Mouse (Mus musculus): ENCODE results near the gene Aldh16a1. TPM values are rescaled to one million over a fixed set of nuclear protein-coding genes. Genes with fewer than 3 reads are reported as not detected.

Gene Aldh16a1
- polyA plus RNA-seq, 1 experiment from 2014 or later = 56.8 TPM

- H3K27ac ChIP-seq = no peak overlapping the region
- ATAC-seq (ENCODE audit: borderline replicate concordance, extremely low read depth, low FRiP score, low TSS enrichment) = no peak
- 6% methylated on average over 8 of the region's 8 CpGs for WGBS
- H3K27me3 ChIP-seq = peaks cover 57% of the 10 kb centered on the region
- H3K4me3 ChIP-seq = no peak overlapping the region
- H3K4me1 ChIP-seq = peaks cover 3% of the 10 kb centered on the region; the same call in 1 of the 2 replicates
- no peak overlapping the region for H3K4me2 ChIP-seq
- no peaks in the 10 kb centered on the region for H3K9me3 ChIP-seq
- no peak overlapping the region for H3K9ac ChIP-seq
- no peaks in the 10 kb centered on the region for H3K36me3 ChIP-seq
Measured at GRCm38 (mm10) chr7:45191803-45192363, 37.5 kb upstream of the Aldh16a1 start.

GRCm38 (mm10) chr7:45191161-45191560, 36.8 kb upstream of the Aldh16a1 start:
- no peaks in the 10 kb centered on the region for H3K36me3 ChIP-seq
- H3K9ac ChIP-seq = no peak overlapping the region
- H3K9me3 ChIP-seq = no peaks in the 10 kb centered on the region
- WGBS = 52% methylated on average over 2 of the region's 2 CpGs
- no peak overlapping the region for H3K4me2 ChIP-seq
- ATAC-seq (ENCODE audit: borderline replicate concordance, extremely low read depth, low FRiP score, low TSS enrichment) = no peak
- peaks cover 63% of the 10 kb centered on the region for H3K27me3 ChIP-seq
- no peak overlapping the region for H3K27ac ChIP-seq
- peaks cover 3% of the 10 kb centered on the region; the same call in 1 of the 2 replicates for H3K4me1 ChIP-seq
- no peak overlapping the region for H3K4me3 ChIP-seq

- H3K4me2 ChIP-seq = no peak overlapping the region
- WGBS = 87% methylated on average over 6 of the region's 6 CpGs
- H3K9me3 ChIP-seq = no peaks in the 10 kb centered on the region
- no peak for ATAC-seq (ENCODE audit: borderline replicate concordance, extremely low read depth, low FRiP score, low TSS enrichment)
- no peak overlapping the region for H3K27ac ChIP-seq
- H3K27me3 ChIP-seq = peaks cover 65% of the 10 kb centered on the region
- peaks cover 3% of the 10 kb centered on the region; the same call in 1 of the 2 replicates for H3K4me1 ChIP-seq
- H3K36me3 ChIP-seq = no peaks in the 10 kb centered on the region
- H3K4me3 ChIP-seq = no peak overlapping the region
- H3K9ac ChIP-seq = no peak overlapping the region
Measured at GRCm38 (mm10) chr7:45190186-45190585, 35.8 kb upstream of the Aldh16a1 start.

- Histone ChIP-seq H3K27ac (no peak overlapping the region), H3K9ac (no peak overlapping the region), H3K36me3 (no peaks in the 10 kb centered on the region), H3K4me1 (peaks cover 3% of the 10 kb centered on the region; the same call in 1 of the 2 replicates), H3K4me3 (no peak overlapping the region), H3K27me3 (peaks cover 71% of the 10 kb centered on the region), H3K4me2 (no peak overlapping the region), H3K9me3 (no peaks in the 10 kb centered on the region)
- WGBS = 37% methylated on average over 16 of the region's 16 CpGs
- no peak for ATAC-seq (ENCODE audit: borderline replicate concordance, extremely low read depth, low FRiP score, low TSS enrichment)
Measured at GRCm38 (mm10) chr7:45189600-45189999, 35.2 kb upstream of the Aldh16a1 start.

GRCm38 (mm10) chr7:45185921-45186320, 31.5 kb upstream of the Aldh16a1 start:
- H3K36me3 ChIP-seq = no peaks in the 10 kb centered on the region
- no peak overlapping the region for H3K27ac ChIP-seq
- 66% methylated on average over 7 of the region's 7 CpGs for WGBS

GRCm38 (mm10) chr7:45183672-45184071, 29.3 kb upstream of the Aldh16a1 start:
- no peak overlapping the region for H3K9ac ChIP-seq

More at GRCm38 (mm10) chr7:45185921-45186320, 31.5 kb upstream of the Aldh16a1 start:
- peaks cover 97% of the 10 kb centered on the region for H3K27me3 ChIP-seq
- H3K4me1 ChIP-seq = peaks cover 9% of the 10 kb centered on the region
- H3K4me2 ChIP-seq = no peak overlapping the region
- H3K4me3 ChIP-seq = no peak overlapping the region
- no peaks in the 10 kb centered on the region for H3K9me3 ChIP-seq
- no peak for ATAC-seq (ENCODE audit: borderline replicate concordance, extremely low read depth, low FRiP score, low TSS enrichment)
- no peak overlapping the region for H3K9ac ChIP-seq

GRCm38 (mm10) chr7:45182606-45183005, 28.2 kb upstream of the Aldh16a1 start:
- Histone ChIP-seq H3K9ac (0 out of 2 replicates have a peak overlapping the region, but pooled peaks have one; percentile 8), H3K27me3 (peaks cover 98% of the 10 kb centered on the region), H3K36me3 (no peaks in the 10 kb centered on the region), H3K4me1 (peaks cover 9% of the 10 kb centered on the region), H3K4me3 (peak overlapping the region; percentile 31), H3K4me2 (peak overlapping the region; percentile 59), H3K9me3 (no peaks in the 10 kb centered on the region), H3K27ac (no peak overlapping the region)
- ATAC-seq (ENCODE audit: borderline replicate concordance, extremely low read depth, low FRiP score, low TSS enrichment) = no peak
- WGBS = 9% methylated on average over 11 of the region's 11 CpGs

More at GRCm38 (mm10) chr7:45183672-45184071, 29.3 kb upstream of the Aldh16a1 start:
- 65% methylated on average over 7 of the region's 7 CpGs for WGBS
- Histone ChIP-seq H3K27ac (no peak overlapping the region), H3K4me1 (peaks cover 9% of the 10 kb centered on the region), H3K27me3 (peaks cover 97% of the 10 kb centered on the region), H3K4me2 (no peak overlapping the region), H3K4me3 (no peak overlapping the region), H3K9me3 (no peaks in the 10 kb centered on the region), H3K36me3 (no peaks in the 10 kb centered on the region)
- no peak for ATAC-seq (ENCODE audit: borderline replicate concordance, extremely low read depth, low FRiP score, low TSS enrichment)

- peak overlapping the region; percentile 31 for H3K4me3 ChIP-seq
- H3K4me2 ChIP-seq = peak overlapping the region; percentile 59
- H3K27me3 ChIP-seq = peaks cover 99% of the 10 kb centered on the region
- H3K9ac ChIP-seq = 0 out of 2 replicates have a peak overlapping the region, but pooled peaks have one; percentile 8
- H3K36me3 ChIP-seq = no peaks in the 10 kb centered on the region
- peak; percentile 87 for ATAC-seq (ENCODE audit: borderline replicate concordance, extremely low read depth, low FRiP score, low TSS enrichment)
- H3K27ac ChIP-seq = no peak overlapping the region
- under 1% methylated on average over 34 of the region's 34 CpGs for WGBS
- peaks cover 9% of the 10 kb centered on the region for H3K4me1 ChIP-seq
- no peaks in the 10 kb centered on the region for H3K9me3 ChIP-seq
Measured at GRCm38 (mm10) chr7:45182199-45182601, 27.8 kb upstream of the Aldh16a1 start.

GRCm38 (mm10) chr7:45181540-45181939, 27.2 kb upstream of the Aldh16a1 start:
- Histone ChIP-seq H3K9me3 (no peaks in the 10 kb centered on the region), H3K4me1 (peaks cover 9% of the 10 kb centered on the region), H3K9ac (no peak overlapping the region), H3K27me3 (peaks cover 99% of the 10 kb centered on the region), H3K36me3 (no peaks in the 10 kb centered on the region), H3K4me2 (no peak overlapping the region), H3K4me3 (no peak overlapping the region; the same call in 1 of the 2 replicates), H3K27ac (no peak overlapping the region)
- ATAC-seq (ENCODE audit: borderline replicate concordance, extremely low read depth, low FRiP score, low TSS enrichment) = no peak; the same call in 1 of the 2 replicates
- WGBS = 6% methylated on average over 35 of the region's 35 CpGs

GRCm38 (mm10) chr7:45180896-45181477, 26.6 kb upstream of the Aldh16a1 start, which contains the start of gene Pth2:
Pth2 (plus strand) TSS chr7:45180995.
- H3K4me1 ChIP-seq = peaks cover 13% of the 10 kb centered on the region

GRCm38 (mm10) chr7:45179469-45179868, 25.1 kb upstream of the Aldh16a1 start, which contains the start of gene Gfy:
Gfy (minus strand) TSS chr7:45179569.
- H3K4me3 ChIP-seq = no peak within 1 kb of the TSS
- 22% methylated on average over 7 of the region's 7 CpGs for WGBS
- no peak within 1 kb of the TSS for H3K4me2 ChIP-seq
- no peaks in the 10 kb centered on the region for H3K36me3 ChIP-seq
- H3K9me3 ChIP-seq = no peaks in the 10 kb centered on the region
- no peak within 1 kb of the TSS for H3K9ac ChIP-seq
- H3K27ac ChIP-seq = no peak within 1 kb of the TSS
- peaks cover 18% of the 10 kb centered on the region for H3K4me1 ChIP-seq
- peaks cover 100% of the 10 kb centered on the region for H3K27me3 ChIP-seq
- no peak for ATAC-seq (ENCODE audit: borderline replicate concordance, extremely low read depth, low FRiP score, low TSS enrichment)

More at GRCm38 (mm10) chr7:45180896-45181477, 26.6 kb upstream of the Aldh16a1 start, which contains the start of gene Pth2:
- Histone ChIP-seq H3K36me3 (no peaks in the 10 kb centered on the region), H3K9ac (no peak within 1 kb of the TSS), H3K9me3 (no peaks in the 10 kb centered on the region), H3K4me3 (no peak within 1 kb of the TSS; the same call in 1 of the 2 replicates), H3K4me2 (peak within 1 kb of the TSS; percentile 59; the same call in 1 of the 2 replicates), H3K27ac (no peak within 1 kb of the TSS), H3K27me3 (peaks cover 100% of the 10 kb centered on the region)
- 19% methylated on average over 20 of the region's 20 CpGs for WGBS
- ATAC-seq (ENCODE audit: borderline replicate concordance, extremely low read depth, low FRiP score, low TSS enrichment) = no peak

- no peak overlapping the region for H3K4me3 ChIP-seq
- no peak for ATAC-seq (ENCODE audit: borderline replicate concordance, extremely low read depth, low FRiP score, low TSS enrichment)
- H3K27me3 ChIP-seq = peaks cover 98% of the 10 kb centered on the region
- H3K9me3 ChIP-seq = no peaks in the 10 kb centered on the region
- H3K4me1 ChIP-seq = peaks cover 18% of the 10 kb centered on the region
- H3K36me3 ChIP-seq = no peaks in the 10 kb centered on the region
- no peak overlapping the region for H3K4me2 ChIP-seq
- no peak overlapping the region for H3K9ac ChIP-seq
- 18% methylated on average over 7 of the region's 7 CpGs for WGBS
- H3K27ac ChIP-seq = no peak overlapping the region
Measured at GRCm38 (mm10) chr7:45178550-45178949, 24.2 kb upstream of the Aldh16a1 start.
